Mouse (Mus musculus): ENCODE results near the gene Heyl.
"Not testable (repeated sequence)": the region's sequence is repeated elsewhere in the genome, so short reads cannot be mapped to it uniquely, and the experiment has no call there.

Heyl gene

GRCm38 (mm10) chr4:123235835-123236430, 2.6 kb downstream of the Heyl start:
- DNase-seq (ENCODE audit: low spot score) = no peak

DNA sequence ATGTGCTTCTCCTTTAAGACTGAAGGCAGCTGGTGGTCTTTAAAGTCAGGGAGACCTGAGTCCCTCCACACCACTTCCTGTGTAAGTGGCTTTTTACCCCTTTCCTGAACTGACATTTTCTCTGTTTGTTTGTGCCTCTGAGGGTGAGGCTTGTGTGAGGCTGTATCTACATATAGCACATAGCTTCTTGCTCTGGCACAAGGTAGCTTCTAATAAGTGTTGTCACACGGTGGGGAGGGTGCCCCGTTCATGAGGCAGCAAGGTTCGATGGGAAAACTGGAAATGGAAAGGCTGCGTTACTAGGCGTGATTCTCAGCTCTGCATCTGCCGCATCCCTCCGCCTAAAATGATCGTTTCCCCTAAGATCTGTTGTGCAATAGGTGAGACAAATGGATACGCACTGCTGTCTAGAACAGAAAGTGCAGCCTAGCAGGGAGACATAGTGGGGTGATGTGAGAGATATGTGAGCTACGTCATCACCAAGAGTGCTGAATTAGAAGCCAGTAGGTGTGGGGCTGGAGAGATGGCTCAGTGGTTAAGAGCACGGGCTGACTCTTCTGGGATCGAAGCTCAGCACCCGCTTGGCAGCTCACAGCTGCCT, 3.2 kb downstream of the Heyl start:
- no peak for DNase-seq (ENCODE audit: low spot score)

GRCm38 (mm10) chr4:123237386-123238266, 4.3 kb downstream of the Heyl start:
- no peak for DNase-seq (ENCODE audit: low spot score)

GRCm38 (mm10) chr4:123239361-123240203, 6.2 kb downstream of the Heyl start:
- peak; percentile 57 for DNase-seq (ENCODE audit: low spot score)

GRCm38 (mm10) chr4:123246221-123246620, 12.9 kb downstream of the Heyl start:
- no peak for DNase-seq (ENCODE audit: low spot score)

GRCm38 (mm10) chr4:123246651-123247050, 13.3 kb downstream of the Heyl start:
- DNase-seq (ENCODE audit: low spot score) = no peak

- DNase-seq (ENCODE audit: low spot score) = no peak
Observed at GRCm38 (mm10) chr4:123247147-123247880, 14.0 kb downstream of the Heyl start.

DNA sequence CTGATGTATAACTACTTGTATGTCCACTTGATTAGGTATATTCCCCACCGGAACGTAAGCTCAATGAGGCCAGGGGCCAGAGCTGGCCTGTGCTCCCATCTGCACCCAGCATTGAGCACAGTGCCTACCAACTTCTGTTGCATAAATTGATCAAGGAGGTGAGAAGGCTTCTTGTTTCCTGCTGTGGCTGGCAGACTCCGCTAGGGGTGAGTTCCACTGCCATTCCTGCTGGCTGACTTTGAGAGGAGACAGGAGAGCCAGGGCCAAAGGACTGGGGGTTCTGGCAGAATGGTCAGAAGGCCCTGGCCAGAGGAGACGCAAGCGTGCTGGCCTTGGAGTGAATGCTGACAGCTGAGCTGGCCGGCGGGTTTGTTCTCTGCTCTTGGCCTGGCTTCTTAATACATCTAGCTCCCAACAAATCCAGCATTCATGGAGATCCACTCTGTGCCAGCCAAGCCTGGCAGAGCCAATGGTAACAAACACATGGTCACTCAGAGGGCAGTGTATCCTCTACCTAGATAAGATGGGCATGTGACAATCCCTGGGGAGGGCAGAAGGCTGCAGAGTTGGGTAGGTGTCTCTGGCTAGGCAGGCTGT, 15.7 kb downstream of the Heyl start:
- DNase-seq (ENCODE audit: low spot score) = no peak

DNA sequence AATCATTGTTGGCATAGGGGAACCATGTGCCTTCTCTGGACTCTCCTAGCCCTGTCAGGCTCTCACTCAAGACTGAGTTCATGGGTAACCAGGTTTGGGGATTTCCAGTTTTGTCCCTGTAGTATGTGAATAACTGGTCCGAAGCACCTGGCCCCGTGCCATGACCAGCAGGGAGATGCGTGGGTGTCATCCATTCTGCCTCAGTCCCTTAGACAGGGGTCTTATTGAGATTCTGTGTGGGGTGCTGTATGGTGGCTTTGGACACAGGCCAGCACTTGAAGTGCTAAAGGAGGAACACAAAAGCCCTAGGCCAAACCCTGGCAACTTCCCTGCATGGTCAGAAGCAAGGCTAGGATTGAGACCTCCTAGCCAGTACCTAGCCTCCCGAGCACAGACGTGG, 18.9 kb downstream of the Heyl start:
- DNase-seq (ENCODE audit: low spot score) = no peak

GRCm38 (mm10) chr4:123254617-123255016, 21.3 kb downstream of the Heyl start:
- no peak for DNase-seq (ENCODE audit: low spot score)

GRCm38 (mm10) chr4:123260071-123260746, 26.9 kb downstream of the Heyl start:
- no peak for DNase-seq (ENCODE audit: low spot score)

- no peak for DNase-seq (ENCODE audit: low spot score)
Observed at GRCm38 (mm10) chr4:123261721-123262401, 28.5 kb downstream of the Heyl start, which contains the start of gene Pabpc4. Gene Pabpc4, plus strand, starts transcription at chr4:123262351.

GRCm38 (mm10) chr4:123271063-123271462, 37.7 kb downstream of the Heyl start:
- no peak for DNase-seq (ENCODE audit: low spot score)

DNA sequence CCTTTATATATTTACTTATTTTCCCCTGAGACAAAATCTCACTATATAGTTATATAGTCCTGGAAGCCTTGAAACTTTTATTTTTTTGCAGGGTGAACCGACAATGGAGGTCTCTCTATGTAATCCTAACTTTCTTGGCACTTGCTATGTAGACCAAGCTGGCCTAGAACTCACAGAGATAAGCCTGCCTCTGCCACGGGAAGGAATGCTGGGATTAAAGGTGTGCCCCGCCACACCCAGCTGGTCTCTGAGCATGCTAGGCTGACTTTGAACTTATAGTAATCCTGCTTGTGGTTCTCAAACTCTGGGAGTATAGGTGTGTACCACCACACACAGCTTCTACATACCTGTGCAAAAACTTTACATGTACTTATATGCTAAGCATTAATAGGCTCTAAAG, 46.8 kb downstream of the Heyl start:
- DNase-seq (ENCODE audit: low spot score) = no peak

DNA sequence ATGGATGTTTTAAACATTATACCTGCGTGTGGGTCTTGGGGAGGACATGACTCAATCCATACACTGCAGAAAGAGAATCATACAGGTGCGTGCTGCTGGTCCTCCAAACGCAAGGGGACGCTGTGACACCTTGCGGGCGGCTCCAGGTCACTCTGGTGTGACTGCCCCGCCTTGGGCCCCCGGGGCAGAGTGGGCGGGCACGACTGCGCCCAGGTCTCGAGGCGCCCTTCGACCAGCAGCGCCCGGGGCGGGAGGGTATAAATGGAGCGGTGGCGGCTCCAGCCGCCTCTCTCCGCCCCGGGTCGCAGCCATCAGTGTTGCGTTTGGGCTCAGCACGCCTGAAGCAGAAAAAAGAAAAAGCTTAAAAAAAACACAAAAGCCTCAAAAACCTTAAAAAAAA, 49.1 kb downstream of the Heyl start:
- peak; percentile 81 for DNase-seq (ENCODE audit: low spot score)

DNA sequence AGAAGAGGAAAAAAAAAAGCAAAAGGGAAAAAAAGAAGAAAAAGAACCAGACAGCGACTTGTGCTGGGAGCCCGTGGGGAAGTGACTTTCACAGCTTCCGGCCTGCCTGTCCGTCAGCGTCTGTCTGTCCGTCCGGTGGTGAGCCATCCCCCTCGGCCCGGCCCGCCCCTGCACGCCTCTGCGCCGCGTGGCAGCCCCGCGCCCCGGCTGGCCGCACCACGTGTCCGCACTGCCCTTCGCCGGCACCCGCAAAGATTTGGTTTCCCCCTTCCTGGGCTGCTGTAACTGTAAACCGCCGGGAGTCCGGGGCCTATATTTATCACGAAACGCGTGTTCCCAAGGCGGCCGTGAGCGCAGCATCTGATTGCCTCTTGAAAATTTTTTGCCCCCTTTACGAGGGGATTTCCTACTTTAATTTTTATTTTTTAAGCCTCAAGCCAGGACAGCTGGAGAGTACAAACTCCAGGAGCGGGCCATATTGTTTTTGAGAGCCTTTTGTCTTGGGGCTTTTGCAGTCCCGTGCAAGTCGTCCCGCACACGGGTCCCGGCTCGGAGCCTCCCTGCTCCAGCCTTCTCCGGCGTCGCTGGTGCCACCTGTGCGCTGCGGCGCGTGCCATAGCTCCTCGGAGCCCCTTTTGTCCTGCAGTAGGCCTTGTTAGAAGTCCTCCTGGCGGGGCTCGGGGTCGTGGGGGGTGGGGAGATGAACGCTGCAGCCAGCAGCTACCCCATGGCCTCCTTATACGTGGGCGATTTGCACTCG, 49.7 kb downstream of the Heyl start:
- not testable (repeated sequence) for DNase-seq (ENCODE audit: low spot score)

GRCm38 (mm10) chr4:123283675-123284064, 50.3 kb downstream of the Heyl start:
- not testable (repeated sequence) for DNase-seq (ENCODE audit: low spot score)

DNA sequence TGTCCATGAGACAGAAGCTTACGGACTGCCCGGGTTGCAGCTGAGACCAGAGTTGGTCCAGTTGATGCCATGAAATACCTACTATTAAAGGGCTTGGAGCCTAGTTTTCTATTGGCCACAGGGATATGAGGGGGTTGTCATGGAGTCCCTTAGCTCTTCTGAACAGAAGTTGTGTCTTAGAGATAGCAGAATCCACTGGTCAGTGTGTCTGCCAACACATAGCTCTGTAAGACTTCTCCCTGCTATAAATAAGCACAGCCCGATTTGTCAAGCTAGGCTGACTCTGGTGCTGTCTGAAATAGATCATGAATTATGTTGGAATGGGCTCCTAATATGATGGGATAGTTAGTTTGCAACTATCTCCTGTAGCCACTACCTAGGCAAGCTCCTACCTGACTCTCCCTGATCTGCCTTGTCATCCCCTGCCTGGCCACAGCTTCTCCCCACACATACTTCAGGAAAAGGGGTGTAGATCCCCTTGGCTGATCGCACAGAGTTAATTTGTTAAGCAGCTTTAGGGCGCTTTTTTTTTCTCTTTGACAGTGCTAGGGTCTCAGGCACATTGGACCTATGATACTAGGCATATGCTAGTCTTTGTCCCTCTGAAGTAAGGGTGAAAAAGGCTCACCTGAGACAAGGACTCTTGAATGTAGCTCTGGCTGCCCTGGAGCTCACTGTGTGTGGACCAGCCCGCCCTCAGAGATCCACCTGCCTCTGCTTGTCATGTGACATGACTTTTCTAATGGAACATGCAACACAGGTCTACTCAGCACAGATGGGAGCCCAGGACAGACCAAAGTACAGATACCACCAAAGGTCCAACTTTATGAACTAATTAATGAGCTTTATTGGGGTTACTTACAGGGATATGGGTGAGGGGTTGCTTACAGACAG, 51.6 kb downstream of the Heyl start:
- DNase-seq (ENCODE audit: low spot score) = no peak
